Mouse (Mus musculus) intestine, embryonic 14.5 days (tissue): ENCODE results near the gene Dtymk. TPM values are rescaled to one million over a fixed set of nuclear protein-coding genes. Genes with fewer than 3 reads are reported as not detected.

Experiments used
- ATAC-seq: fragments of 200-750 bp; cut with Nextera tagmentation; replicated peaks from 2 replicates; pipeline ENCODE4 v1.8.0; 2017; ENCODE audit warnings: low read depth, moderate number of reproducible peaks, moderate TSS enrichment, moderate library complexity; ENCODE audit not compliant: low FRiP score, low TSS enrichment
- DNase-seq: peaks from one replicate; pipeline ENCODE4 v3.0.0-alpha.2; 2018; ENCODE audit warnings: low spot score
- H3K27ac ChIP-seq: fragments of 300-500 bp; sonication (generic); 2 replicates; pipeline ENCODE4 v1.5.1; 2014; ENCODE audit warnings: low read depth, mild to moderate bottlenecking, control low read depth
- H3K27me3 ChIP-seq: fragments of 300-500 bp; sonication (generic); replicated peaks from 2 replicates; pipeline ENCODE4 v1.6.1; 2014; ENCODE audit warnings: low read length, control low read depth; ENCODE audit not compliant: control insufficient read depth, insufficient read depth
- H3K36me3 ChIP-seq: fragments of 300-500 bp; sonication (generic); 2 replicates; pipeline ENCODE4 v1.6.1; 2014; ENCODE audit warnings: low read length, control low read depth; ENCODE audit not compliant: control insufficient read depth, insufficient read depth
- H3K4me1 ChIP-seq: fragments of 300-500 bp; sonication (generic); replicated peaks from 2 replicates; pipeline ENCODE4 v1.6.1; 2014; ENCODE audit warnings: low read length, control low read depth, mixed read lengths; ENCODE audit not compliant: control insufficient read depth, insufficient read depth
- H3K4me2 ChIP-seq: fragments of 300-500 bp; sonication (generic); 2 replicates; pipeline ENCODE4 v1.6.1; 2014; ENCODE audit warnings: low read length
- H3K4me3 ChIP-seq: fragments of 300-500 bp; sonication (generic); 2 replicates; pipeline ENCODE4 v1.5.1; 2014; ENCODE audit warnings: low read depth, low read length, control low read depth, mixed read lengths
- H3K9ac ChIP-seq: fragments of 300-500 bp; sonication (generic); 2 replicates; pipeline ENCODE4 v1.6.1; 2014; ENCODE audit warnings: mild to moderate bottlenecking, low read length
- H3K9me3 ChIP-seq: fragments of 300-500 bp; sonication (generic); 2 replicates; pipeline ENCODE4 v1.6.1; 2016; ENCODE audit warnings: low read length, control low read depth; ENCODE audit not compliant: control insufficient read depth
- WGBS: fragments of 180-500 bp; shearing (Covaris S2); extraction: QIAGEN DNeasy Blood & Tissue Kit; methylation state at CpG from one replicate; pipeline ENCODE4 v1.1.7; 2014; 5-methylcytosine and 5-hydroxymethylcytosine counted together
- polyA plus RNA-seq: library from polyadenylated mRNA; unstranded; fragments of >200 nt; fragmentation: Nextera tagmentation; extraction: Ambion mirVana; gene quantifications from 2 replicates; pipeline ENCODE4 v1.2.1, GENCODE M21; 2014

Dtymk gene
- polyA plus RNA-seq, 1 experiment from 2014 or later = 272 TPM

GRCm38 (mm10) chr1:93811495-93812039 is 9.8 kb upstream of the Dtymk start:
- Histone ChIP-seq H3K4me2 (no peak overlapping the region), H3K4me3 (no peak overlapping the region), H3K27ac (no peak overlapping the region), H3K36me3 (peaks cover 89% of the 10 kb centered on the region), H3K27me3 (no peaks in the 10 kb centered on the region), H3K4me1 (no peaks in the 10 kb centered on the region), H3K9ac (no peak overlapping the region), H3K9me3 (no peaks in the 10 kb centered on the region)
- ATAC-seq (no peak), DNase-seq (no peak)
- 89% methylated on average over 8 of the region's 8 CpGs for WGBS

DNA sequence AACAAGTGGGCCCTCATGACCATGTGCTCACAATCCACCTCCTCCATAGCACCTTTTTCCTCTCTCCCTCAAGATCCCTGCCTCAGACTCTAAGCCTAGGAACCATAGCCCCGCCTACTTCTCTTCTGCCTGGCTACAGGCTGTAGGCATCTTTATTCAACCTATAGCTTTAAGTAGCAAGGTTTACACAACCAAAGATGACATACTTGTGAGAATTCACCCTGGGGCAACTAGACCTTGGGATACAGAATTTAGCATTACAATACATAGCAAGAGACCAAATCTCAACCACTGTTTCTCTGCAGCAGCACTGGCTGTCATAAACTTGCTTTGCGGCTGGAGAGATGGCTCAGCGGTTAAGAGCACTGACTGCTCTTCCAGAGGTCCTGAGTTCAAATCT is 8.3 kb upstream of the Dtymk start:
- peaks cover 3% of the 10 kb centered on the region; the same call in 1 of the 2 replicates for H3K4me1 ChIP-seq
- no peak for DNase-seq
- no peaks in the 10 kb centered on the region for H3K9me3 ChIP-seq
- no peak overlapping the region for H3K4me3 ChIP-seq
- H3K27ac ChIP-seq = no peak overlapping the region
- H3K27me3 ChIP-seq = no peaks in the 10 kb centered on the region
- no peak for ATAC-seq
- no peak overlapping the region for H3K4me2 ChIP-seq
- no peak overlapping the region for H3K9ac ChIP-seq
- peaks cover 84% of the 10 kb centered on the region for H3K36me3 ChIP-seq
- 97% methylated on average over 3 of the region's 3 CpGs for WGBS

- Histone ChIP-seq H3K27me3 (no peaks in the 10 kb centered on the region), H3K9ac (no peak overlapping the region), H3K27ac (no peak overlapping the region), H3K9me3 (no peaks in the 10 kb centered on the region), H3K4me1 (peaks cover 10% of the 10 kb centered on the region; the same call in 1 of the 2 replicates), H3K4me2 (no peak overlapping the region), H3K36me3 (peaks cover 73% of the 10 kb centered on the region), H3K4me3 (no peak overlapping the region)
- DNase-seq = no peak
- no peak for ATAC-seq
- 85% methylated on average over 4 of the region's 4 CpGs for WGBS
Observed at GRCm38 (mm10) chr1:93808871-93809270, 7.1 kb upstream of the Dtymk start.

DNA sequence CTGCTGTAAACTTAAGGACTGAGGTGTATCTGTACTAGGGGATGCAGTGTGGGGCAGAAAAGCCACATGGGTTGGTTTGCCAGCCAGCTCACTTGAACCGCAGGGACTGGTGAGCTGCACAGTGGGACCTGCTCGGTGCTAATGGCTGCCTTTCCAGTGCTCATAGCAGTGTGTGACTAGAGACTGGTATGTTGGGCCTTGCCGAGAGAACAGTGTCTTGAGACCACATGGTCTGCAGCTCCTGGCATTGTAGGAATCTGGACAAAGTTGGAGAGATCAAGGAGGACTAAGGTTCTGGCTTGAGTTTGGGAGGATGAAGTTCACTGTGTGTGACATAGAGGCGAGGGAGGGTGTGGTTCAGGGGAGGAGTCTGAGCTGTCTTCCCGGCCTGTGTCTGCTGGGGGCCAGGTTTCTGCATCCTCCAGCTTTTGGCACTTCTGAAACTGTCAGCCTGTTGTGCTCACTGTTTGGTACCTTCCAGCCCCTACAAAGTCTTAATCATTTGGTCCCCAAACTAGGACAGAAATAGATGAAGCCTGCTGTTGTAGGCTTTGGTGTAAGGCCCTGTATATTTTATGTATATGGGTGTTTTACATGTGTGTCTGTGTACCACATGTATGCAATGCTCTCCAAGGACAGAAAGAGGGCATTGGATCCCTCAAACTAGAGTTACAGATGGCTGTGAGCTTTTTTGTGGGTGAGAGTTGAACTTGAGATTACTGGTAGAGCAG is 3.7 kb upstream of the Dtymk start:
- Histone ChIP-seq H3K4me3 (no peak overlapping the region), H3K27ac (no peak overlapping the region), H3K4me1 (peaks cover 18% of the 10 kb centered on the region), H3K4me2 (peak overlapping the region; percentile 12; the same call in 1 of the 2 replicates), H3K9me3 (no peaks in the 10 kb centered on the region), H3K36me3 (peaks cover 46% of the 10 kb centered on the region), H3K9ac (no peak overlapping the region), H3K27me3 (no peaks in the 10 kb centered on the region)
- ATAC-seq (no peak), DNase-seq (no peak)
- 72% methylated on average over 5 of the region's 5 CpGs for WGBS

DNA sequence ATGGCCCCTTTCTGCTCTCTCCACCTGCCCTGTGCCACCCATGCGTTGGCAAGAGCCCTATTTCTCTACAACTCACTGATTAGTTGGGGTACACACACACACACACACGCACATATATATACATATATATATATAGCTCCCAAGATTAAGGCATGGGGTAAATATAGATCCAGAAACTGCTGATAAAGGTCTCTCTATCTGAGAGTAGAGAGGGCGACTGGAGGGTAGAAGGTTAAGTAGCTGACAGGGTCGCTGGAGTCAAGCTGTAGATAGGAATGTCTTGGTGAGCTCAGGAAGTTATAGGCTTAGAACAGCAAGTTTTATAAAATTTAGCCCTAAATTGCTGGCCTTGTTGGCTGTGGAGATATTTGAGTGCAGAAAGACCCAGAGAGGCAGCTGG is 3.1 kb upstream of the Dtymk start:
- 77% methylated on average over 4 of the region's 4 CpGs for WGBS
- ATAC-seq = no peak
- no peak overlapping the region for H3K27ac ChIP-seq
- H3K4me2 ChIP-seq = peak overlapping the region; percentile 69
- peak overlapping the region; percentile 76 for H3K4me3 ChIP-seq
- H3K36me3 ChIP-seq = peaks cover 47% of the 10 kb centered on the region
- no peaks in the 10 kb centered on the region for H3K9me3 ChIP-seq
- no peak for DNase-seq
- peaks cover 18% of the 10 kb centered on the region for H3K4me1 ChIP-seq
- peak overlapping the region; percentile 89; the same call in 1 of the 2 replicates for H3K9ac ChIP-seq
- H3K27me3 ChIP-seq = no peaks in the 10 kb centered on the region

DNA sequence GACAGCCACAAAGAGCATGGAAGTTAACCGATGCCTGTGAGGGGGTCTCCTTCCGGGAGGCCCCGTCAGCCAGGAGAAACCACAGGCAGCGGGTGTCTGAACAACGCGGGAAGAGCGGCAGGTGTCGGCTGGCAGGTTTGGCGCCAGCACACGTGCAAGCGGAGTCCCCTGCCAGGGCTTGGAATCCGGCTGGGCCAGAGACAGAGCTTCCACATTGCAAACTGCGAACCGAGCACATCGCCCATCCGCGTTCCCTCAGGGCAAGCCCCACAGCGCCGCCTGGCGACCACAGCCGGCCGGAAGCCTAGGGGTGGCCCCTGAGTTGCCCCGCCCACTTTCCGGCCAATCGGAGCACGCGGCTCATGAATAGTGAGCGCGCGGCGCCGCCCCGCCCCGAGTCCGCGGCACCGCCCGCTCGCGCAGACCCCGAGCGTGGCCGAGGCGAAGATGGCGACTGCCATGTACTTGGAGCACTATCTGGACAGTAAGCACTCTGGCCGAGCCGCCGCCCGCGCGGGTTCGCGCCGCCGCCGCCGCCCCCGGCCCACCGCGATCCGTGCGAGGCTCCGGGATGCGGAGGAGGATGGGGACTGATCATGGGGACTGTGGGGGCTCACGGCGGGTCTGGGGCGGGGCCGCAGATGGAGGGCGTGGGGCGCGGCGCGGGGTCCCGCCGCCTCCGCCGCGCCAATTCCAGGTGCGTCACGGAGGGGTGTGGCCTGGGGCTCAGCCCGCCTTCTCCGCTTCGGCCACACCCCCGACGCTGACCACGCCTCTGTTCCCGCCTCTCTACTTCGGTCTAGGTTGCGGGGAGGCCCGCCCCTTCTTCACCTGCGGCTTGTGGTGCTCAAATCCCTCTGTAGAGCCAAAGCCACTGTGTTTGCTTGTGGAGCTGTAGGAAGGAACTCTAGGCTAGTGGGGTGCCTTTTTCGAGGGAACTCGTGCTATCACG is 2.1 kb upstream of the Dtymk start, which contains the start of gene Ing5:
Ing5 (plus strand) TSS at position 410 of the 952 bp plus-strand sequence.
- Histone ChIP-seq H3K4me1 (peaks cover 18% of the 10 kb centered on the region), H3K27me3 (no peaks in the 10 kb centered on the region), H3K4me2 (peak within 1 kb of the TSS; percentile 94), H3K27ac (peak within 1 kb of the TSS; percentile 96), H3K9ac (peak within 1 kb of the TSS; percentile 89), H3K9me3 (no peaks in the 10 kb centered on the region), H3K36me3 (peaks cover 48% of the 10 kb centered on the region), H3K4me3 (peak within 1 kb of the TSS; percentile 76)
- WGBS = under 1% methylated on average over 86 of the region's 94 CpGs
- DNase-seq (peak; percentile 100), ATAC-seq (peak; percentile 93)

DNA sequence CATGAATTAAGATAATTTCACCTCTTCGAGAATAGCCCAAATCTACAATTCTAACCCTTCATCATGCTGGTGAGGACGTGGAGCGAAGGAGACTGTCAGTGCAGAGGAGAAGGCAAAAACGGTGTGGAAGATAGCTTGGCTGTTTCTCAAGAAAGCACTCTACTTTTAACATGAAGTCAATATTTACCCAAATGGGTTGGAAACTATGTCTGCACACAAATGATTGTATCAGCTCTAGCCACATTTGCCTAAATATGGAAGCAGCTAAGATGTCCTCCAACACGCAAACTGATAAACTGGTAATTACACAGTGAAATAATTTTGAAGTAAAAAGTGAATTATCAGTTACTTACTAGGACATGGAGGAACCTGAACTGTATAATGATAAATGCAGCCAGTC is 1.0 kb upstream of the Dtymk start:
- DNase-seq = no peak
- Histone ChIP-seq H3K4me1 (peaks cover 18% of the 10 kb centered on the region), H3K27ac (peak overlapping the region; percentile 96), H3K9me3 (no peaks in the 10 kb centered on the region), H3K9ac (no peak overlapping the region; the same call in 1 of the 2 replicates), H3K36me3 (peaks cover 47% of the 10 kb centered on the region), H3K4me3 (peak overlapping the region; percentile 76), H3K4me2 (peak overlapping the region; percentile 94), H3K27me3 (no peaks in the 10 kb centered on the region)
- ATAC-seq = no peak
- 79% methylated on average over 5 of the region's 5 CpGs for WGBS

DNA sequence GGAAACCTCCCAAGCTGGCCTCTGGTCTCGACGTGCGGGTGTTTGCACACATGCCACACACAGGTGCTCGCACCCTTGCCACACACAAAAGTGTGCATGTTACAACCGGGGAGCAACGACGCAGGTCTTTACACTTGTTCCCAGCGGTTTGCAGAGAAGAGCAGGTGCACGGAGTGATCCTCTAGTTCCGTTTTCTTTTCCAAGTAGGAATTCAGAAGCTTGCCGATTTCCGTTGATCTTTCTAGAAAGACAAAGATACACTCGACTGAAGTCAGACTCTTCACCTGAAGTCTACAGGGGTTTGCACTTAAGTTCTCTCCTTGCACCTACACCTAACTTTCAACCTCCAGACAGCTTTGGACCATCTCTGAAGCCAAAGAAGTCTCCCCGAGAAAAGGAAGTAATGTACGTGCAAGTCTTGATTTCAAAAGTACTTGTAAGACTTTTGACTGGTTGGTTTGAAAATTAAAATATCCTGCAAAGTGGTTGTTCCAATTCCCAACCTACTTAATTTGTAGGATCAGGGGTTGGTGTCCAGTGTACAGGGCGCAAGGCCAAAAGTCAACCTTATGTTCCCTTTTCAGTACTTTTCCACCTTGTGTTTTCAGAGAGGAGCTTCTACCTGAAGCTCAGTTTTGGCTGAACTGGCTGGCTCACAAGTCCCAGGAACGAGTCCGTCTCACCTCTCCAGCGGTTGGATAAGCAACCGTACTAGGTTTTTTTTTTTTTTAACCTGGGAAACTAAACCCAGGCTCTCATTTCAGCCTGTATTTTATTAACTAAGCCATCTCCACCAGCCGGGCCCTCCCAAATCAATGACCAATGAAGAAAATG is 847 bp downstream of the Dtymk start:
- Histone ChIP-seq H3K9ac (peak overlapping the region; percentile 72), H3K9me3 (no peaks in the 10 kb centered on the region), H3K27me3 (no peaks in the 10 kb centered on the region), H3K36me3 (peaks cover 44% of the 10 kb centered on the region), H3K4me3 (peak overlapping the region; percentile 63), H3K4me2 (peak overlapping the region; percentile 94), H3K27ac (no peak overlapping the region; the same call in 1 of the 2 replicates), H3K4me1 (peaks cover 18% of the 10 kb centered on the region)
- no peak for DNase-seq
- ATAC-seq = no peak
- 75% methylated on average over 21 of the region's 21 CpGs for WGBS
